Mouse (Mus musculus) MEL (cell line): Measurements from ENCODE around the gene Kdm6b. TPM values are rescaled to one million over a fixed set of nuclear protein-coding genes. Genes with fewer than 3 reads are reported as not detected.

Source experiments
- DNase-seq: peaks from one replicate; pipeline ENCODE4 v3.0.0; 2011; ENCODE audit warnings: low read depth, low spot score
- H3K27ac ChIP-seq: 2 replicates; pipeline ENCODE4 v1.5.1; 2012; ENCODE audit warnings: low read depth, mild to moderate bottlenecking, control low read depth, low read length, moderate library complexity; ENCODE audit not compliant: control insufficient read depth
- H3K27me3 ChIP-seq, 2 experiments: fragments of 150-350 bp in 1 of 2; sonication (generic) in 1 of 2; 2 replicates each; pipeline ENCODE4 v1.6.1; 2012; ENCODE audit warnings: low read length in 2 of 2, mild to moderate bottlenecking in 2 of 2, improper control_type of control experiment in 1 of 2, moderate library complexity in 1 of 2; ENCODE audit not compliant: insufficient read depth in 2 of 2, control insufficient read depth in 1 of 2
- H3K36me3 ChIP-seq, 2 experiments: 2 replicates each; pipeline ENCODE4 v1.6.1; 2012 to 2014; ENCODE audit warnings: low read length in 2 of 2, improper control_type of control experiment in 1 of 2, inconsistent platforms in 1 of 2, mild to moderate bottlenecking in 1 of 2; ENCODE audit not compliant: insufficient read depth in 2 of 2, control insufficient read depth in 1 of 2
- H3K4me1 ChIP-seq, 2 experiments: fragments of 150-350 bp in 1 of 2; sonication (generic) in 1 of 2; 2 replicates each; pipeline ENCODE4 v1.6.1; 2012; ENCODE audit warnings: low read length in 2 of 2, improper control_type of control experiment in 1 of 2, mild to moderate bottlenecking in 1 of 2; ENCODE audit not compliant: insufficient read depth in 2 of 2, control insufficient read depth in 1 of 2
- H3K4me3 ChIP-seq, 2 experiments: fragments of 150-350 bp in 1 of 2; sonication (generic) in 1 of 2; 2 replicates each; pipeline ENCODE4 v1.5.1; 2012; ENCODE audit warnings: low read depth in 2 of 2, low read length in 2 of 2, mild to moderate bottlenecking in 2 of 2, moderate library complexity in 2 of 2, control low read depth in 1 of 2, improper control_type of control experiment in 1 of 2; ENCODE audit not compliant: control insufficient read depth in 1 of 2, insufficient read depth in 1 of 2
- H3K79me2 ChIP-seq: 2 replicates; pipeline ENCODE4 v1.6.1; 2012; ENCODE audit warnings: mild to moderate bottlenecking, low read length, moderate library complexity; ENCODE audit not compliant: control insufficient read depth, poor library complexity, insufficient read depth
- H3K9ac ChIP-seq: 2 replicates; pipeline ENCODE4 v1.6.1; 2012; ENCODE audit warnings: low read depth, mild to moderate bottlenecking, control low read depth, low read length, moderate library complexity; ENCODE audit not compliant: control insufficient read depth, poor library complexity, severe bottlenecking
- H3K9me3 ChIP-seq: fragments of 150-350 bp; sonication (generic); replicated peaks from 2 replicates; pipeline ENCODE4 v1.6.1; 2012; ENCODE audit warnings: mild to moderate bottlenecking, low read length, improper control_type of control experiment, moderate library complexity; ENCODE audit not compliant: insufficient read depth
- BHLHE40 ChIP-seq: IDR thresholded peaks from 2 replicates; pipeline ENCODE4 v1.6.1; 2012; ENCODE audit warnings: low read depth, mild to moderate bottlenecking, inconsistent platforms, low read length, improper control_type of control experiment, borderline replicate concordance
- CTCF ChIP-seq, 3 experiments: IDR thresholded peaks in 2 of 3; conservative IDR thresholded peaks in 1 of 3; 2 replicates each; pipeline ENCODE4 v1.5.1; 2011 to 2012; ENCODE audit warnings: low read length in 3 of 3, low read depth in 2 of 3, mild to moderate bottlenecking in 2 of 3, improper control_type of control experiment in 1 of 3, inconsistent platforms in 1 of 3, mixed read lengths in 1 of 3, moderate library complexity in 1 of 3; ENCODE audit not compliant: control insufficient read depth in 1 of 3, insufficient read depth in 1 of 3, poor library complexity in 1 of 3, severe bottlenecking in 1 of 3
- ETS1 ChIP-seq: IDR thresholded peaks from 2 replicates; pipeline ENCODE4 v1.6.1; 2012; ENCODE audit warnings: low read depth, mild to moderate bottlenecking, inconsistent platforms, low read length, improper control_type of control experiment, moderate library complexity
- GATA1 ChIP-seq: IDR thresholded peaks from 2 replicates; pipeline ENCODE4 v1.6.1; 2011; ENCODE audit warnings: low read depth, low read length, improper control_type of control experiment
- HCFC1 ChIP-seq: IDR thresholded peaks from 2 replicates; pipeline ENCODE4 v1.6.1; 2012; ENCODE audit warnings: low read depth, mild to moderate bottlenecking, inconsistent platforms, low read length, improper control_type of control experiment, moderate library complexity
- KAT2A ChIP-seq: conservative IDR thresholded peaks from 2 replicates; pipeline ENCODE4 v1.6.1; 2012; ENCODE audit warnings: low read depth, low read length, improper control_type of control experiment, inconsistent platforms
- MAX ChIP-seq: IDR thresholded peaks from 2 replicates; pipeline ENCODE4 v1.6.1; 2011; ENCODE audit warnings: low read length, improper control_type of control experiment
- MAZ ChIP-seq: IDR thresholded peaks from 2 replicates; pipeline ENCODE4 v1.6.1; 2012; ENCODE audit warnings: low read depth, mild to moderate bottlenecking, inconsistent platforms, low read length, improper control_type of control experiment
- MXI1 ChIP-seq: IDR thresholded peaks from 2 replicates; pipeline ENCODE4 v1.6.1; 2011; ENCODE audit warnings: mild to moderate bottlenecking, low read depth, low read length, improper control_type of control experiment
- NRF1 ChIP-seq: IDR thresholded peaks from 2 replicates; pipeline ENCODE4 v1.6.1; 2014; ENCODE audit warnings: low read depth, mild to moderate bottlenecking, inconsistent platforms, low read length, improper control_type of control experiment, moderate library complexity; ENCODE audit not compliant: poor library complexity, insufficient read depth, severe bottlenecking
- POLR2A ChIP-seq, 2 experiments: IDR thresholded peaks; 2 replicates each; pipeline ENCODE4 v1.6.1; 2011 to 2012; ENCODE audit warnings: low read length in 2 of 2, mild to moderate bottlenecking in 2 of 2, control low read depth in 1 of 2, improper control_type of control experiment in 1 of 2, low read depth in 1 of 2, moderate library complexity in 1 of 2; ENCODE audit not compliant: control insufficient read depth in 1 of 2, insufficient read depth in 1 of 2, poor library complexity in 1 of 2
- POLR2AphosphoS2 ChIP-seq: IDR thresholded peaks from 2 replicates; pipeline ENCODE4 v1.6.1; 2011; ENCODE audit warnings: low read length, improper control_type of control experiment
- POLR2AphosphoS5 ChIP-seq: IDR thresholded peaks from 2 replicates; pipeline ENCODE4 v1.6.1; 2012; ENCODE audit warnings: low read depth, borderline replicate concordance, mild to moderate bottlenecking, inconsistent platforms, low read length, moderate library complexity, mixed read lengths
- RAD21 ChIP-seq: IDR thresholded peaks from 2 replicates; pipeline ENCODE4 v1.6.1; 2011; ENCODE audit warnings: mild to moderate bottlenecking, low read depth, low read length, improper control_type of control experiment
- SIN3A ChIP-seq: IDR thresholded peaks from 2 replicates; pipeline ENCODE4 v1.6.1; 2012; ENCODE audit warnings: low read length, improper control_type of control experiment, inconsistent platforms
- TBP ChIP-seq: IDR thresholded peaks from 2 replicates; pipeline ENCODE4 v1.8.0; 2011; ENCODE audit warnings: low read depth, low read length, improper control_type of control experiment
- TCF12 ChIP-seq: IDR thresholded peaks from 2 replicates; pipeline ENCODE4 v1.6.1; 2014; ENCODE audit warnings: low read depth, mild to moderate bottlenecking, inconsistent platforms, low read length, improper control_type of control experiment, moderate library complexity
- UBTF ChIP-seq: IDR thresholded peaks from 2 replicates; pipeline ENCODE4 v1.6.1; 2012; ENCODE audit warnings: low read depth, mild to moderate bottlenecking, inconsistent platforms, low read length, improper control_type of control experiment, moderate library complexity, borderline replicate concordance; ENCODE audit not compliant: insufficient read depth
- USF2 ChIP-seq, 2 experiments: IDR thresholded peaks; 2 replicates each; pipeline ENCODE4 v1.6.1; 2011 to 2012; ENCODE audit warnings: improper control_type of control experiment in 2 of 2, low read length in 2 of 2, borderline replicate concordance in 1 of 2, inconsistent platforms in 1 of 2, low read depth in 1 of 2, mild to moderate bottlenecking in 1 of 2; ENCODE audit not compliant: insufficient read depth in 1 of 2
- ZKSCAN1 ChIP-seq: IDR thresholded peaks from 2 replicates; pipeline ENCODE4 v1.6.1; 2012; ENCODE audit warnings: low read depth, mild to moderate bottlenecking, inconsistent platforms, low read length, improper control_type of control experiment, moderate library complexity
- polyA plus RNA-seq, 2 experiments: library from polyadenylated mRNA; stranded (reverse) in 1 of 2; unstranded in 1 of 2; fragments of >175 nt in 1 of 2; fragments of >200 nt in 1 of 2; gene quantifications; 2 replicates each; pipeline versions ENCODE4 v1.2.1 to v1.2.4; 2012; ENCODE audit warnings: low replicate concordance in 2 of 2, low read depth in 1 of 2; ENCODE audit not compliant: insufficient read length in 2 of 2, insufficient read depth in 1 of 2, missing spikeins in 1 of 2
- total RNA-seq: library from RNA; depleted of rRNA; stranded (reverse); fragments of 300-350 nt; gene quantifications from 2 replicates; pipeline ENCODE4 v1.2.3, GENCODE M21; 2012

Gene Kdm6b
- total and polyA plus RNA-seq, 3 experiments: 5.8 to 43.4 (median 25.0) TPM

- TF ChIP-seq KAT2A (no peak), POLR2AphosphoS5 (no peak), HCFC1 (peak; percentile 15; the same call in 1 of the 2 replicates), RAD21 (no peak), MAX (0 out of 2 replicates have a peak, but pooled peaks have one; percentile 32), MXI1 (peak; percentile 71), USF2 (IDR thresholded peaks at IDR 0.05; ENCODE audit: borderline replicate concordance in 1 of 2, insufficient read depth in 1 of 2, low read depth in 1 of 2, low read length in 2 of 2) (no peak), POLR2AphosphoS2 (0 out of 2 replicates have a peak, but pooled peaks have one; percentile 37), SIN3A (peak; percentile 79; the same call in 1 of the 2 replicates), MAZ (peak; percentile 68), GATA1 (no peak), BHLHE40 (peak; percentile 84), POLR2A (IDR thresholded peaks at IDR 0.05; ENCODE audit: control insufficient read depth in 1 of 2, insufficient read depth in 1 of 2, low read depth in 1 of 2, low read length in 2 of 2, poor library complexity in 1 of 2) (peak in 1 of 2 experiments; percentile 44; a peak in 1 of 4 replicates), ETS1 (no peak; the same call in 1 of the 2 replicates), TBP (no peak), TCF12 (no peak; the same call in 1 of the 2 replicates), CTCF (IDR thresholded peaks at IDR 0.05 in 2 of 3, conservative IDR thresholded peaks at IDR 0.05 in 1 of 3; ENCODE audit: control insufficient read depth in 1 of 3, insufficient read depth in 1 of 3, low read depth in 2 of 3, low read length in 3 of 3, poor library complexity in 1 of 3, severe bottlenecking in 1 of 3) (no peak), UBTF (no peak), NRF1 (no peak), ZKSCAN1 (no peak)
- Histone ChIP-seq H3K4me1 (peaks cover 17 to 52% of the 10 kb centered on the region in 2 experiments), H3K4me3 (peak overlapping the region; percentile 75 to 90), H3K9ac (peak overlapping the region; percentile 85), H3K27me3 (no peaks in the 10 kb centered on the region), H3K9me3 (no peaks in the 10 kb centered on the region), H3K36me3 (peaks cover 0 to 31% of the 10 kb centered on the region in 2 experiments; a peak in 2 of 4 replicates), H3K79me2 (peaks cover 36% of the 10 kb centered on the region), H3K27ac (peak overlapping the region; percentile 87)
- peak; percentile 86 for DNase-seq
Measured at GRCm38 (mm10) chr11:69415668-69416451, 2.4 kb upstream of the Kdm6b start.
